18 mouse cellular contexts compared by ENCODE assay signal in the genomic region with DNA sequence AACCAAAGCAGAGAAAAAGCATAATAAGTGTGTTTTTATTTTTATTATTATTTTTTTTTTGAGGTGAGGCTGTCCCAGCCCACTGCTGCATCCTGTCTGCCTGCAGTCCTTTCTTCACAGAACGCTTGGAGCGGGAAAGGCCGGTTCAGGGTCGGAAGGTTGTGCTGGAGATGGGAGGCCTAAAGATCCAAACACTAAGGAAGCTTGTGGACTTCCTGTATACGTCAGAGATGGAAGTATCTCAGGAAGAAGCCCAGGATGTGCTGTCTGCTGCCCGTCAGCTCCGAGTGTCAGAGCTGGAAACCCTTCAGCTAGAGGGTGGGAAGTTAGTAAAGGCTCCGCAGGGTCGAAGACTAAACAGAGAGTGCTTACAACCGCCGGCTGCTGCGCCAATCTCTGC. TPM values are rescaled to one million over a fixed set of nuclear protein-coding genes. Genes with fewer than 3 reads are reported as not detected.
DNase-seq lines count a peak whose midpoint lies in the region; ATAC-seq and TF ChIP-seq lines count a peak whose summit lies in the region.
"Had no signal": no experiment of that assay in that cellular context is flagged by ENCODE, and none has a peak within 500 bp of the region (broad histone marks: within the 10 kb centered on the region; RNA-seq: fewer than 3 reads in every experiment).

No protein-coding gene starts in this region.

- no peak for TF ChIP-seq CTCF in heart, adult 2 months (IDR thresholded peaks at IDR 0.05)

- no peaks in the 10 kb centered on the region for H3K79me2 ChIP-seq in heart, adult 2 months (replicated peaks; ENCODE audit: control insufficient read depth, insufficient read depth, low read length)

- no peak for ATAC-seq in limb, embryonic 12.5 days (ENCODE audit: insufficient number of reproducible peaks, insufficient read depth, low FRiP score, low TSS enrichment, low read depth)
- ATAC-seq: forebrain, embryonic 14.5 days had no signal

- TF ChIP-seq POLR2A in heart, adult 2 months (IDR thresholded peaks at IDR 0.05; ENCODE audit: insufficient read depth, low read depth, low read length), result no peak

- H3K9ac ChIP-seq in heart, adult 2 months (ENCODE audit: low read depth, low read length), result peak overlapping the region; percentile 28; the same call in 1 of the 2 replicates
- H3K9ac ChIP-seq in limb, embryonic 12.5 days (replicated peaks), result no peak overlapping the region
- H3K9ac ChIP-seq: embryonic facial prominence, embryonic 15.5 days had no signal

- peak overlapping the region; percentile 18 for H3K27ac ChIP-seq in heart, adult 2 months
- peak overlapping the region; percentile 23; the same call in 1 of the 2 replicates for H3K27ac ChIP-seq in limb, embryonic 12.5 days
- no peak overlapping the region for H3K27ac ChIP-seq in limb, embryonic 10.5 days
- H3K27ac ChIP-seq: embryonic facial prominence, embryonic 15.5 days; macrophage had no signal

- peaks cover 5% of the 10 kb centered on the region; the same call in 1 of the 2 replicates for H3K36me3 ChIP-seq in heart, adult 2 months (ENCODE audit: control insufficient read depth, insufficient read depth, low read length)
- peaks cover 23% of the 10 kb centered on the region for H3K36me3 ChIP-seq in limb, embryonic 12.5 days
- peaks cover 23% of the 10 kb centered on the region for H3K36me3 ChIP-seq in limb, embryonic 10.5 days

- TF ChIP-seq EP300 in heart, adult 2 months (IDR thresholded peaks at IDR 0.05; ENCODE audit: insufficient read depth, low read depth, low read length), result no peak

- no peak for DNase-seq in heart, adult 2 months
- no peak for DNase-seq in heart, adult 11 months
- no peak for DNase-seq in limb, embryonic 10.5 days (ENCODE audit: low spot score)
- DNase-seq in kidney, postnatal 14 days, result peak; percentile 34
- peak; percentile 31 for DNase-seq in lung, postnatal 36 days
- DNase-seq in right cerebral cortex, postnatal 25 days, result no peak
- no peak for DNase-seq in right cerebral cortex, adult 18-20 months
- DNase-seq: adrenal gland, adult 8-10 months; cerebellum, postnatal 25 days; midbrain, embryonic 14.5 days; spleen, adult 18-20 months had no signal

- H3K4me1 ChIP-seq in heart, adult 2 months (ENCODE audit: control insufficient read depth, insufficient read depth, low read length), result no peaks in the 10 kb centered on the region; the same call in 1 of the 2 replicates
- peaks cover 8% of the 10 kb centered on the region; the same call in 1 of the 2 replicates for H3K4me1 ChIP-seq in limb, embryonic 12.5 days (replicated peaks)
- peaks cover 11% of the 10 kb centered on the region for H3K4me1 ChIP-seq in limb, embryonic 10.5 days

- no peaks in the 10 kb centered on the region for H3K9me3 ChIP-seq in limb, embryonic 12.5 days
- H3K9me3 ChIP-seq in limb, embryonic 10.5 days (replicated peaks), result no peaks in the 10 kb centered on the region
- H3K9me3 ChIP-seq: embryonic facial prominence, embryonic 15.5 days had no signal

- WGBS in heart, adult 2 months, result 34% methylated on average over 12 of the region's 12 CpGs
- WGBS in limb, embryonic 12.5 days, result 67% methylated on average over 12 of the region's 12 CpGs
- WGBS in limb, embryonic 10.5 days, result 62% methylated on average over 12 of the region's 12 CpGs

- no peak overlapping the region for H3K4me3 ChIP-seq in heart, adult 2 months
- no peak overlapping the region for H3K4me3 ChIP-seq in limb, embryonic 12.5 days (replicated peaks)
- no peak overlapping the region for H3K4me3 ChIP-seq in limb, embryonic 10.5 days
- H3K4me3 ChIP-seq: embryonic facial prominence, embryonic 15.5 days had no signal

- H3K4me2 ChIP-seq in limb, embryonic 12.5 days, result no peak overlapping the region
- H3K4me2 ChIP-seq: embryonic facial prominence, embryonic 15.5 days had no signal

- intact Hi-C loops in heart, adult 2 months (cut with DNase I), result loop anchor here (10.0 kb wide), 1 partner anchor 181 kb away; no protein-coding TSS in a partner anchor

- no peaks in the 10 kb centered on the region for H3K27me3 ChIP-seq in heart, adult 2 months (ENCODE audit: control insufficient read depth, insufficient read depth, low read length)
- no peaks in the 10 kb centered on the region for H3K27me3 ChIP-seq in limb, embryonic 12.5 days
- no peaks in the 10 kb centered on the region for H3K27me3 ChIP-seq in limb, embryonic 10.5 days (ENCODE audit: low read depth, poor library complexity, severe bottlenecking)
- H3K27me3 ChIP-seq: embryonic facial prominence, embryonic 15.5 days had no signal

RNA-seq across cellular contexts. Expression of a gene that starts 4.5 kb away (rescaled TPM):
- total RNA-seq in heart, adult 2 months (2021), result 10 to 100 TPM; 21.8 to 28.0 TPM
- 18.0 and 19.6 TPM in 2 replicates for polyA plus RNA-seq in heart, adult 2 months (2012; rRNA removed)
- 438 and 451 TPM in 2 replicates for polyA plus RNA-seq in limb, embryonic 12.5 days (2016; fragmentation: Nextera tagmentation; extraction: Ambion mirVana)
- polyA plus RNA-seq in limb, embryonic 10.5 days (2016; fragmentation: Nextera tagmentation; extraction: Ambion mirVana), result 507 and 566 TPM in 2 replicates

RNA-seq across cellular contexts. Expression of a gene that starts 7.2 kb away (rescaled TPM):
- total RNA-seq in heart, adult 2 months (2021), result not detected
- not detected in 2 replicates for polyA plus RNA-seq in heart, adult 2 months (2012; rRNA removed)
- polyA plus RNA-seq in limb, embryonic 12.5 days (2016; fragmentation: Nextera tagmentation; extraction: Ambion mirVana), result 0.35 and 0.53 TPM in 2 replicates
- polyA plus RNA-seq in limb, embryonic 10.5 days (2016; fragmentation: Nextera tagmentation; extraction: Ambion mirVana), result 0.20 and 0.58 TPM in 2 replicates
- total RNA-seq: gastrocnemius, adult 18-20 months; left cerebral cortex, adult 8-10 months had no signal
- polyA plus RNA-seq: macrophage had no signal

RNA-seq across cellular contexts. Expression of a gene that starts 11.8 kb away (rescaled TPM):
- total RNA-seq in heart, adult 2 months (2021), result 1 to 10 TPM; 5.8 to 5.9 TPM
- not detected in 2 replicates for polyA plus RNA-seq in heart, adult 2 months (2012; rRNA removed)
- not detected in 2 replicates for polyA plus RNA-seq in limb, embryonic 12.5 days (2016; fragmentation: Nextera tagmentation; extraction: Ambion mirVana)
- polyA plus RNA-seq in limb, embryonic 10.5 days (2016; fragmentation: Nextera tagmentation; extraction: Ambion mirVana), result not detected in 2 replicates
- total RNA-seq: adrenal gland, adult 8-10 months had no signal
- polyA plus RNA-seq: embryonic facial prominence, embryonic 15.5 days; forebrain, embryonic 14.5 days; hindbrain, embryonic 11.5 days; macrophage; midbrain, embryonic 14.5 days had no signal

RNA-seq across cellular contexts. Expression of a gene that starts 12.1 kb away (rescaled TPM):
- 10 to 100 TPM; 11.5 to 14.2 TPM for total RNA-seq in heart, adult 2 months (2021)
- 6.8 and 10.4 TPM in 2 replicates for polyA plus RNA-seq in heart, adult 2 months (2012; rRNA removed)
- 37.4 TPM in 2 replicates for polyA plus RNA-seq in limb, embryonic 12.5 days (2016; fragmentation: Nextera tagmentation; extraction: Ambion mirVana)
- polyA plus RNA-seq in limb, embryonic 10.5 days (2016; fragmentation: Nextera tagmentation; extraction: Ambion mirVana), result 41.1 and 43.4 TPM in 2 replicates

RNA-seq across cellular contexts. Expression of a gene that starts 12.9 kb away (rescaled TPM):
- 100 to 1,000 TPM; 105 to 115 TPM for total RNA-seq in heart, adult 2 months (2021)
- 148 and 203 TPM in 2 replicates for polyA plus RNA-seq in heart, adult 2 months (2012; rRNA removed)
- 115 and 118 TPM in 2 replicates for polyA plus RNA-seq in limb, embryonic 12.5 days (2016; fragmentation: Nextera tagmentation; extraction: Ambion mirVana)
- 115 and 132 TPM in 2 replicates for polyA plus RNA-seq in limb, embryonic 10.5 days (2016; fragmentation: Nextera tagmentation; extraction: Ambion mirVana)

Comparison
In these comparisons a context has a peak if more than half of its experiments do, and no peak if none do; other contexts are left out.
1. DNase-seq: peak in kidney, postnatal 14 days (single experiment) and lung, postnatal 36 days (single experiment); none in heart, adult 2 months (0 of 2), heart, adult 11 months (single experiment), limb, embryonic 10.5 days (single experiment), right cerebral cortex, postnatal 25 days (single experiment) and right cerebral cortex, adult 18-20 months (single experiment).
2. RNA of a gene that starts 4.5 kb away (polyA plus RNA-seq): 507 to 566 TPM in limb, embryonic 10.5 days and 438 to 451 TPM in limb, embryonic 12.5 days; 18.0 to 19.6 TPM in heart, adult 2 months; every median in the first group is over 10 times any median in the second.